Mouse (Mus musculus) ES-Bruce4 (cell line): ENCODE measurements at regions not wholly inside any gene's neighbourhood (a gene's known extent, or its start where the extent isn't known, plus 50 kb on each side); places are given as distances from the start of the nearest gene placed in this dataset.

Experiments used
- H3K27ac ChIP-seq: 2 replicates; pipeline ENCODE4 v1.5.1; 2012; ENCODE audit warnings: low read length, inconsistent platforms; ENCODE audit not compliant: insufficient read depth
- H3K27me3 ChIP-seq: 2 replicates; pipeline ENCODE4 v1.6.1; 2012; ENCODE audit warnings: mild to moderate bottlenecking, low read length, inconsistent platforms; ENCODE audit not compliant: control insufficient read depth, poor library complexity, insufficient read depth, severe bottlenecking
- H3K36me3 ChIP-seq: 2 replicates; pipeline ENCODE4 v1.6.1; 2012; ENCODE audit warnings: inconsistent platforms, mild to moderate bottlenecking, low read length, moderate library complexity; ENCODE audit not compliant: control insufficient read depth, poor library complexity, insufficient read depth, severe bottlenecking
- H3K4me1 ChIP-seq: one replicate; pipeline ENCODE4 v1.8.1; 2011; ENCODE audit warnings: low read length; ENCODE audit not compliant: control insufficient read depth, insufficient read depth
- H3K4me3 ChIP-seq: 2 replicates; pipeline ENCODE4 v1.5.1; 2011; ENCODE audit warnings: low read depth, mild to moderate bottlenecking, low read length
- H3K9ac ChIP-seq: 2 replicates; pipeline ENCODE4 v1.6.1; 2012; ENCODE audit warnings: low read depth, mild to moderate bottlenecking, inconsistent platforms; ENCODE audit not compliant: poor library complexity, severe bottlenecking
- H3K9me3 ChIP-seq: replicated peaks from 2 replicates; pipeline ENCODE4 v1.6.1; 2012; ENCODE audit warnings: mild to moderate bottlenecking, low read length, inconsistent platforms; ENCODE audit not compliant: control insufficient read depth, poor library complexity, insufficient read depth, severe bottlenecking
- CTCF ChIP-seq: IDR thresholded peaks from one replicate; pipeline ENCODE4 v1.8.1; 2011; ENCODE audit warnings: low read depth, low read length
- EP300 ChIP-seq: IDR thresholded peaks from 2 replicates; pipeline ENCODE4 v1.6.1; 2011; ENCODE audit warnings: low read depth, low read length; ENCODE audit not compliant: insufficient read depth
- POLR2A ChIP-seq: IDR thresholded peaks from one replicate; pipeline ENCODE4 v1.8.1; 2011; ENCODE audit warnings: low read length; ENCODE audit not compliant: insufficient read depth

DNA sequence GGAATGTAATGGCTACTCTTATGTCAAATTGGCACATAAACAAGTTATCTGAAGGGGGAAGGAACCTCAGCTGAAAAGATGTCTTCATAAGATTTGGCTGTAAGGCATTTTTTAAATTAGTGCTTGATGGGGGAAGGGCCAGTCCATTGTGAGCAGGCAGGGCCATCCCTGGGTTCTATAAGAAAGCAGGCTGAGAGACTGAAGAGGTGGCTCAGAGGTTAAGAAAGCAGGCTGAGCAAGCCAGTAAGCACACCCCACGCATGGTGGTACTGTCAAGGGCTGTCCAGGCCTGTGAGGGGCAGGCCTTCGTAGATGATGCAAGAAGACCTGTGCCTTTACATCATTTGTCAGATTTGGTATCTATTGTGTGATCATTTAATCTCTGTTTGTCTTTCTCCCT, 147.0 kb downstream of the Bod1 start:
- H3K4me1 ChIP-seq = no peaks in the 10 kb centered on the region
- TF ChIP-seq POLR2A (no peak), EP300 (no peak)
- no peaks in the 10 kb centered on the region for H3K9me3 ChIP-seq
- H3K27me3 ChIP-seq = no peaks in the 10 kb centered on the region
- no peak overlapping the region for H3K27ac ChIP-seq
- H3K36me3 ChIP-seq = no peaks in the 10 kb centered on the region
- H3K4me3 ChIP-seq = no peak overlapping the region
- H3K9ac ChIP-seq = no peak overlapping the region

DNA sequence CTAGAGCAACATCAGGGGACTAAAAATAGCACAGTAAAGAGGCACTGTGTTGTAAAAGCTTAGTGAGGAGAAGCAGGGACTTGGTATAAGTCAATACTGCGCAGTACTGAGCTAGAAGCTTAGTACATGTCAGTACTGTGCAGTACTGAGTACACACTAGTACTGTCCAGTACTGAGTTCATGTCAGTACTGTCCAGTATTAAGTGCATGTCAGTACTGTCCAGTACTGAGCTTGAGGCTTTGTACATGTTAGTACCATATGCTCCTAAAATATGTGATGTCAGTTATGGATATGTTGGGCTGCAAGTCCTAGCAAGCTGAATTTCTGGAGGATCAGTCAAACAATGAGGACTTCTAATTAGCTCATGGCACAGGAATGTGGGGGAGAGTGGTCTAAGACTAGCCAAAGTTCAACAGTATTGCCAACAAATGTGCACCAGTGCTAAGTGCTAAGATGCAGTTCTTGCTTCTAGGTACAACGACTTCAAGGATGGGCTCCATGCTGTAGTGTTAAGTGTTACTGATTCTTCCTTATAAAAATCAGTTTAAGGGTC, 147.5 kb downstream of the Bod1 start:
- Histone ChIP-seq H3K9me3 (no peaks in the 10 kb centered on the region), H3K36me3 (no peaks in the 10 kb centered on the region), H3K4me3 (no peak overlapping the region), H3K4me1 (no peaks in the 10 kb centered on the region), H3K27ac (no peak overlapping the region), H3K27me3 (no peaks in the 10 kb centered on the region), H3K9ac (no peak overlapping the region)
- TF ChIP-seq CTCF = no peak
- TF ChIP-seq EP300 = no peak
- no peak for TF ChIP-seq POLR2A

DNA sequence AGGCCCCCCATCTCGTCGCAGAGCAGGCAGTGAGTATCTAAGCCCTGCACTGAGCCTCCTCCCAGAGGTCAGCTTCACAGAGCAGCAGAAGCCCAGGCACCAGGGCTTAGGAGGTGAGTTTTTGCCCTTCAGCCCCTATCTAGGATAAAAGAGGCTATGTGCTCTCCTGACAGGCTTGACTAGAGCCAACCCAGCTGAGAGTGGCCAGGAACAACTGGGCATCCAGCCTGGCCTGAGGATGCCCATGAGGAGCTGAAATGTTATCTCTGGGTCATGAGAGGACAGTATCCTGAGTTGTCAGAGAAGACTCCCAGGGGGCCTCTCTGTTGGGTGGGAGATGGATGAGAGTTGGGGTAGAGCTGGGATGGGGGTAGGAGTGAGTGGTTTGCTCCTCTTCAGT, 149.6 kb downstream of the Bod1 start:
- H3K9ac ChIP-seq = no peak overlapping the region
- no peaks in the 10 kb centered on the region for H3K27me3 ChIP-seq
- H3K36me3 ChIP-seq = no peaks in the 10 kb centered on the region
- H3K9me3 ChIP-seq = no peaks in the 10 kb centered on the region
- H3K27ac ChIP-seq = no peak overlapping the region
- TF ChIP-seq CTCF (no peak), POLR2A (no peak), EP300 (no peak)
- H3K4me1 ChIP-seq = no peaks in the 10 kb centered on the region
- no peak overlapping the region for H3K4me3 ChIP-seq

DNA sequence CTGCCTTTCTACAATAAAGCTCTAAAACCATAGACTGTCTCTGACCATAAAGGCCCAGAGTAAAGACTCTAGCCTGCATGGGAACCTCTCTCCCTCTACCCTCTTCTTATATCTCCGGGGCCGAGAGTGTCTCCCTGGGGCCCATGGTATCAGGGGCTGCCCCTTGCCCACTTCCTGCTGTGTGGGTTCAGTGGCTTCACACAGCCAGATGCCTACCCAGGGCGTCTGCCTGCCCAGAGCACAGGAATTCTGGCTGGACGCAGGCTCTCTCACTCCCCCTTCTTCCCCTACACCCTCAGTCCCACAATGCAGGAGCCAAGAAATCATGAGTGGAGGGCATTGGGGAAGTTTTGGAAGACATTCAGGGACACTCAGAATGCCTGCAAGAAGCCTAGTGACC, 150.8 kb downstream of the Bod1 start:
- Histone ChIP-seq H3K4me3 (no peak overlapping the region), H3K9ac (no peak overlapping the region), H3K27ac (no peak overlapping the region), H3K36me3 (no peaks in the 10 kb centered on the region), H3K27me3 (no peaks in the 10 kb centered on the region), H3K4me1 (no peaks in the 10 kb centered on the region), H3K9me3 (no peaks in the 10 kb centered on the region)
- no peak for TF ChIP-seq CTCF
- no peak for TF ChIP-seq EP300
- no peak for TF ChIP-seq POLR2A

DNA sequence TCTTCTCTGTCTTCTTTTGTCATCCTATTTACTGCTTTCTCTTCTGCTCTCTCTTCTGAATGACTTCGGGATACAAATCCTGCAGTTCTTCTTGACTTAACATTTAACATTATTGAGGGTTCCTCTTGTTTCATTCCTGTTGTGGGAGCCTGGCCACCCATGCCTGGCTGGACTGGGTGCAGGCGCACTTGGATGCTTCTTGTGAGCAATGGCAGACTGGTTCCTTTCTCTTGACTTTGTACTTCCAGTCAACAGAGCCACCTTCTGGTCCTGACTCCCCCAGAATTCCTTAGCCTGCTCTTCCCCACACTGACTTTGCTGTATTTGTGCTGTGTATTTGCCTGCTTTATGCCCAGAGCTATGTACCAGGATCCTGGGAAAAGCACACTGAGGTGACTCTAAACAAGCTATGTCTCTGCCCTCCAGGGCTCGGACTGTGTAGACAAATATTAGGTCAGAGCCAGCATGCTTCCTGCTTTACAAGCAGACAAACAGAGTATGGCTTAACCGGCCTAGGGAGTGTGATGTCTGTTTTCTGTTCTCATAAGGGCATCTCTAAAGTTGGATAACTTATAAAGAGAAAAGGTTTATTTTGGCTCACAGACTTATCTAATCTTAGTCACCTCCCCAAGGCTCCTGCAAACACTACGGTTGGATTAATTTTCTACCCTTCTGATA, 133.5 kb upstream of the Stc2 start:
- H3K36me3 ChIP-seq = no peaks in the 10 kb centered on the region
- no peak overlapping the region for H3K27ac ChIP-seq
- no peak overlapping the region for H3K9ac ChIP-seq
- H3K4me1 ChIP-seq = no peaks in the 10 kb centered on the region
- H3K4me3 ChIP-seq = no peak overlapping the region
- H3K27me3 ChIP-seq = no peaks in the 10 kb centered on the region
- H3K9me3 ChIP-seq = no peaks in the 10 kb centered on the region
- TF ChIP-seq EP300 = no peak
- TF ChIP-seq POLR2A = no peak
- TF ChIP-seq CTCF = no peak

DNA sequence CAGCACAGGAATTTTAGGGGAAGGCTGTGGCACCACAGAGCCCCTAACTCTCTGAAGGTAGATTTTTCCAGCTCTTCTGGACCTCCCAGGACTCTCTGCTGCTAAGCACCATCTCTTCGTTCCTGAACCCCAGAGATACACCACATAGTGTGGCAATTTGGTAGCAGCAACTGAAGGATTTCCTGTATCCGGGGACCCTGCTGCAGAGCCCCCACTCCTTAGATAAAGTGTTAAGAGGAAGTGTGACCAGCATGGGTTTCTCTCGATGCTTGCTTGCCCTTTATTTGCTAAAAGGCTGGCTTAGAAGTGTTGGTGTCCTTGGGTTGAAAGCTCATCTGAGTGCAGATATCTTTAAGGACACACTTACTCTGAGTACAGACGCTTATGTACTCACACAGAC, 115.6 kb upstream of the Stc2 start:
- TF ChIP-seq EP300 (no peak), CTCF (no peak), POLR2A (no peak)

More for the DNA sequence above, 115.6 kb upstream of the Stc2 start:
- Histone ChIP-seq H3K9ac (no peak overlapping the region), H3K36me3 (no peaks in the 10 kb centered on the region), H3K27me3 (no peaks in the 10 kb centered on the region), H3K4me1 (no peaks in the 10 kb centered on the region), H3K9me3 (no peaks in the 10 kb centered on the region), H3K27ac (no peak overlapping the region), H3K4me3 (no peak overlapping the region)
